Mouse (Mus musculus): ENCODE measurements around the gene Col19a1.

Col19a1 gene

DNA sequence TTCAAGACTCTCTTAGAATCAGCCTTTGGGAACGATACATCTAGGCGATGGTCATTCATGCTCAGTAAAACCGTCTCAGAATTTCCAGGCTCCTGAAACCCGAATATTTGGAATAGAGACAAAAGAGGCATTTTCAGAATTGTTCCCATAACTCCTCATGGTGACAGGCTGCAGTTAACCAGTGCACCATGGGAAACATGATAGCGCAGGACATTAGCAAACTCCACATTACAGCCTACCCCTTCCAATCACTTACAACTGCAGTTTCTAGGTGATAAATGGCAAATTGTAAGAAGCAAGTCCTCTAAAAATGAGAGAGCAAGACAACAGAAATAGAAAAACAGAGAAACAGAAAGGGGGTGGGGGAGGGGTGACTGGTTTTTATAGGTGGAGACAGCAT, 116.6 kb downstream of the Col19a1 start:
- DNase-seq (ENCODE audit: extremely low spot score, low read depth, low spot score) = no peak

GRCm38 (mm10) chr1:24461305-24461887, 125.9 kb downstream of the Col19a1 start:
- DNase-seq (ENCODE audit: extremely low spot score, low read depth, low spot score) = no peak

DNA sequence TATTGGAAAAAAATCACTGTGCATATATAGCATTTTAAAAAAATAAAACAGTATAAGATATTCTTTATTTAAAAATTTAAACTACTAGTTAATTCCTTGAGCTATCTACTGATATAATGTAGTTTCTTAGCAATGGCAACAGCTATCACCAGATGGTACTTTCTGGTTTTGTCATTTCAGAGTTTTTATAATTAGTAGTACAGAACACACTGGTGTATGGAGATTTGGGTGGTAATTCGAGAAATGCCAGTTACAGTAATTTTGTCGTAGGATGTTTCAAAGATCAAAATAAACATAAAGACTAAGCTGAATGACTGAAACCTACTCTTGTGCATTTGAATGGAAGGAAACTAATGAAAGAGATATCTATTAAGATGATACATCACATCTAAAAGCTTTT, 129.3 kb downstream of the Col19a1 start:
- DNase-seq (ENCODE audit: extremely low spot score, low read depth, low spot score) = no peak

- no peak for DNase-seq (ENCODE audit: extremely low spot score, low read depth, low spot score)
Observed at GRCm38 (mm10) chr1:24452572-24453269, 134.6 kb downstream of the Col19a1 start.

DNA sequence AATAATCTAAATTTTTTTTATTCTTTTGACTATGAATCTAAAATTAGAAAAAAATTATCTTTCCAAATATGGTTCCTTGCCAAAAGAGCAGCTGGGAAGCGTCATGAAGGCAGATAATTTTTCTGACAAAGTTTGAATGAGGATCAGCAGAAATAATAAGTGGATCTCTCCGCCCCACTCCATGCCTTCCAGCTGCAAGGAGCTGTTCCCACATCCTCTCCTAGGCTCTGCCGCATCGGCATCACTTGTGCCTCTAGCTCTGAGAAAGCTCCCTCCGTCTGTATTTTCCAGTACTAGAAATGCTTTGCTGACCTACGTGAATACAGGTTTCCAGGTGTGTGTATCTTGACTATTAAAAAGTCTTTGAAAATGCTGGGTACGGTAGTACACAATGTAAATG, 135.1 kb downstream of the Col19a1 start:
- DNase-seq (ENCODE audit: extremely low spot score, low read depth, low spot score) = no peak

GRCm38 (mm10) chr1:24437425-24437824, 149.8 kb downstream of the Col19a1 start:
- no peak for DNase-seq (ENCODE audit: extremely low spot score, low read depth, low spot score)

GRCm38 (mm10) chr1:24428306-24428705, 159.0 kb downstream of the Col19a1 start:
- DNase-seq (ENCODE audit: extremely low spot score, low read depth, low spot score) = no peak

DNA sequence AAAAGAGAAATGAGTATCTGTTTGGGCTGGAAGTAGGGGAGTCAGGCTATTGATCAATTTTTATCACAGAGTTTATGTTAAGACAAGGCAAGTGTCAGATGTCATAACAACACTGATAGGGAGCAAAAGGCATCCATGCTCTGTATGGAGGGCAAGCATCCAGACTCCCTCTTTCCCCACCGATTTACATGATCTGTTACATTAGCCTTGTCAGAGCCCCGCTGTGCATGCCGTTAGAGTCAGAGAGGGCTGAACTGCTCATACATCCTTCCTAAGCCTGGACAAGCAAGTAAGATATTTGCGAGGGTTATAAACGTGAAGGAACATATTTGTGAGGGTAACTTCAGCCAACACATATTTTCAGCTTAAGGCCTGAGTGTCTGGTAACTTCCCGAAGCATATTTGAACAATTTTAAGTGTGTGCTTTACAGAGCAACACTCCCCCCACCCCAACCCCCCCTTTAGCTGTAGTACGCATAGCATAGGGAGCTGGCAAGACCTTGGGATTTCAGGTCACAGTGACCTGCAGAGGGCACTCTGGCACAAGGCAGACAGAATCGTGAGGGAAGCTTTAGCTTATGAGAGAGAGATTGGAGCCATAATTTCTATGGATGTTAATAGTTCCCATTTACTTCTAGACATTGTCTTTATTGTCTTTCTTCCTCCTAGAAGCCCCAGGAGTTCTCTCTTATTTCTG, 209.0 kb downstream of the Col19a1 start:
- DNase-seq (ENCODE audit: extremely low spot score, low read depth, low spot score) = no peak

DNA sequence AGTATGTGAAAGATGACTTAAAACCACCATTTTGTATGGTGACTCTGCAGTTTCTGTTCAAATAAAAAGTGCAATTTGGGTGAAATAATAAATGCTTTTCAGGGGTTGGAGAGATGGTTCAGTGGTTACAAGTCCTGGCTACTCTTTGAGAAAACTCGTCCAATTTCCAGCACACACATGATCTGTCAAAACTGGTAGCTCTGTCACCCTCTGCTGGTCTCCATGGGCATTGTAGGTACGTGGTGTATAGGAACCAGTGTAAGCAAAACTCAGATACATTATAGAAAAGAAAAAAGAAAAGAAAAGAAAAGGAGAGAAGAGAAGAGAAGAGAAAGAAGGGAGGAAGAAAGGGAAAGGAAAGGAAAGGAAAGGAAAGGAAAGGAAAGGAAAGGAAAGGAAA, 212.4 kb downstream of the Col19a1 start:
- no peak for DNase-seq (ENCODE audit: extremely low spot score, low read depth, low spot score)

DNA sequence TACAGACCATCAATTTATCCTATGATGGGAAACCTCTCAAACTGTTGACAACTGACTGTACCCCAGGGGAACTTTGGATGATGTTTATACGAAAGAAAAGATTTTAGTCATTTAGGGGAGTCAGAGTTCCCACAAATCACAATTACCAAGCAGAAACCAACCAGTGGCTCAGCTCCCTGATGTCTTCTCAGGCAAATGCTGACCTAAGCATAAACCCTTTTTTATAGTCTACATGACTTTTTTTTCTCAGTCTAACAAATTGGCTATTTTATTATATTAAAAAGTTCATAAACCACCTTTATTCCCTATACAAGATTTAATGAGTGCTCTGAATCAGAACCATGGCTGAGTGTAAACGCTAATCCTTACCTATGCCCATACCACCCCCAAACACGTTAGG, 213.6 kb downstream of the Col19a1 start:
- DNase-seq (ENCODE audit: extremely low spot score, low read depth, low spot score) = no peak

GRCm38 (mm10) chr1:24372471-24373258, 214.6 kb downstream of the Col19a1 start:
- no peak for DNase-seq (ENCODE audit: extremely low spot score, low read depth, low spot score)

DNA sequence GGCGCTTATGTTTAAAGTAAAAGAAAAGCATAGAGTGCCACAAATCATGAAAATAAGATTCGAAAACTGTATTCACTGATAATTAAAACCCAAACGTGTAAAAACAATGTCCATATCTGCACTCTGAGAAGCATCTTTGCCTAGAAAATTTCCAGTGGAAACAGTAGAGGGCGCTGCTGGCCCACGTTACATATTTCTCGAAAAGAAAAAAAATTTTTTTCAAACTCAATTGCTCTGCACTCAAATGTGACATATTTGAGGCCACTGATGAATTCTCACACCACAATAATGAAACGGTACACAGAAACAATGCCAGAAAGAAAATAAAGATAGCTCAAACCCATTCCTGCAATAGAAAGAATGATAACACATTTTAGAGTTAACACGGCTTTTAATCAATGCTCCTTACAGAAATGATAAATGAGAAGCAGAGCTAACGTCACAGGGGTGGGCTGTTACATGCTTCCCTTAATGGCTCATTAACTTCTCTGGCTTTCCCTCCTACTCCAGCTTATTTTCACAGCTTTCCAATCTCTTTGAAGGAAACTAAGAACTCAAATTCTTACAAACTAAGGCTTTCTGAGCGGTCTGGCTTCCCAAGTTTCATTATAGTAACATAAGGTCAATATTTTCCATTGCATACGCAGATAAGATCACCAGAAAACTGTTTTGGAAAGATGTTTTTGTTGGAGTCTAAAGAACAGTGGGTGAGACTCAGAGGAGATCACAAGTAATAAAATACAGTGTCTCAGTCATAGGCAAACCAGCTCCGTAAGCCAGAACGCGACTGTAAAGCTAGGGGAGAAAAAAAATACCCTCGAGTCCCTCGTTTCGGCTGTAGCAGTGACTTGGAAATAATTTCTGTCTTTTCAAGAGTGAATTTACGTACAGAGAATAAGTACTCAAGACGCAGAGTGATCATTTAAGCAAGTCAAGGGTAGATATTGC, 219.4 kb downstream of the Col19a1 start:
- DNase-seq (ENCODE audit: extremely low spot score, low read depth, low spot score) = no peak

DNA sequence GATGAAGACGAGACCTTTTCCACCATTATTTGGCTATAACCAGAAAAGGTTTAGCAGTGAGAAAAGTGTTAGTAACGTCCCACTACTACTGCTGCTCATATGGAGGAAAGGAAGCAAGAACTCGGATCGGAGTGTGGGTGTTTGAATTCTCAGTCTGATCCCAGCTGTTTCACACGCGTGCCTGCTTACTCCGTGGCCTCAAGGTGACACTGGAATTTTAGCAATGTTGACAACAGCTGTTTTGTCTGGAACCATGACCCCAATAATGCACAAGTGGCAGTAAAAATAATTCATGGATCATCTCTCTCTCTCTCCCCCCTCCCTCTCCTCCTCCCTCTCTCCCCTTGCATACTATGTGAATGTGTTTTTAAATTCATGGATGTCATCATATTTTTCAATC, 222.5 kb downstream of the Col19a1 start:
- no peak for DNase-seq (ENCODE audit: extremely low spot score, low read depth, low spot score)

DNA sequence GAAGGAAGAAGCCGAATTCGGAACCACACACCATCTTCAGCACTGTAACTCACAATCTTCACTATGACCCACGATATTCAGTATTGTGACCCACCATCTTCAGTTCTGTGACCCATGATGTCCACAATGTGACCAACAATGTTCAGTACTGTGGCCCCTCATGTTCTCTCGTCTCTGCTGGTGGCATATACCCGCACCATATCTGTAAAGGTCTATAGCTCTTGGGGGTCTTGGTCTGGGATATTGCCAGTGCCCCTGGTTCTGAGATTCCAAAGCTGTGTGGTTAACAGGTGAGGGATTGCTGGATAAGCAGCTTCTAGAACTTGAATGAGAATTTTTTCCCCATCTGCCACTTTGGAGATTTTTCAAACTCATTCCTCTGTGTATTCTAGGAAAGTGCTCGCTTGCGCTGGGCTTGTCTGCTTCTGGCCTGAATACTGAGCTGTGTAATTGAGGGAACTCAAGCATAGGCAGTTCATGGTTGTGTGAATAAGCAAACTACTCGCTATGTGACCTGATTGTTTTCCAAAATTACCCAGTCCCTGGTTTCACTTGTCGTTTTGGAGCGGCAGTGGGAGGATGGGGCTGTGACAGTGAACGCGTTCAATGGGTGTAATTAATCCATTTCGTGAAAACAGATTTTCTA, 225.2 kb downstream of the Col19a1 start:
- DNase-seq (ENCODE audit: extremely low spot score, low read depth, low spot score) = no peak

DNA sequence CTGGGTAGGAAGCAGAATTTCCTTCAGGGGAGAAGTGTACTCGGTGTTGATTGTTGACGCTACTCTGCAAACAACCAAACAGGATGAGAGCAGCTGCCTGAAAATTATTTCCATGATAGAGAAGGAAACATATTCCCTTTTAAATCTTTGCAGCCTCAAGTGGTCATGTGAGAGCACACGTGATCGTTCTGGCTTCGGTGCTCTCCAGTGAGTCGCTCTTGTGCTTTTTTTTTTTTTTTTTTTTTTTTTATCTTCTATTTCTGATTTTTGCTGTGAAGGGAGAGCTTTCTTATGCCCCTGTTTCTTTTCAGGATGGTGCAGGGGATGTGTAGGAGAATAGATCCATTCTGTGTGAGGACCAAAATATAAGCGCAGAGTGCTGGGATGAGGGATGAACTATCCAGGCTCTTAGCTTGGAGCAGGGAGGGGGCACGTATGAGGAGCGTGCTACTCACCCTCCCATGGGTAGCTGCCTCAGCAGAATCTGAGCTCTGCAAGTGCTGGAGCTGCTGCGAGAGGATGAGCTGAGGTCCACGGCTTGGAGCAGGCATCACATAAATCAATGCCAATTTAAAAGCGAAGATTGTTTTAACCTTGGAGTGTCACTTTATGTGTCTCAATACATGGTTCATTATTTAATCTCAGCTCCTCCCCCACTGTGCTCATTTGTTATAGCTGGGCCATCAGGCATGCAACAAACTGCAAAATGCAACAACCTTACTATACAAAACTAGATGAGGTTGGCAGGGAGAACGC, 237.6 kb downstream of the Col19a1 start:
- DNase-seq (ENCODE audit: extremely low spot score, low read depth, low spot score) = no peak

GRCm38 (mm10) chr1:24347621-24348160, 239.6 kb downstream of the Col19a1 start:
- DNase-seq (ENCODE audit: extremely low spot score, low read depth, low spot score) = no peak

DNA sequence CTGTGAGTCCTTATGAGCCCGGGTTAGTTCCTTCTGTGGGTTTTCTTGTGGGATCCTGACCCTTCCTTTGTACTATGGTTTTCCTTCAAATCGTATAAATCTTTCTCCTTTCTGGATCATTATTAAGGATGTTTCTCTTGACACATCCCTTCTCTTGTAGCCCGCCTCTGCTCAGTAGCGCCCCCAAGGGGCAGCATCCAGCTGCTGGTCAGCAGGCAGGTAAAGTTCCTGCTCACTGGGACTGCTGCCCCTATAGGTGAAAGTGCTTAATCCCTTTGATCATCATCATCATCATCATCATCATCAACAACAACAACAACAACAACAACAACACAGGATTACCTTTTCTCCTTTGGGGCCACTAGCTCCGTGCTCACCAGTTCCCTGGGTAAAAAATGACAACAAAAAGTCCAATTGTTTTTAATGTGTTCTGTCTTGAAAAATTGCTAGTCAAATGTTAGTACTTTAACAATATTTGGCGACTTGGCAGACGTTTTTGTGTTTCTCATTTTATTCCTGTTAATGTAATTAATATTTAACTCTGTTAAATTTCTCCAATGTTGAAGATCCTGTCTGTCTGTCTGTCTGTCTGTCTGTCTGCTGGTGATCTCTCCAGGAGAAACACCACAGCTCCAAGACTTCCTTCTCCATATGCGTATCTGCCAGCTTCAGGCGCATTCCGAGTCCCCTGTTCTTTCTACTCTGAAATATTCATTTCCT, 249.6 kb downstream of the Col19a1 start:
- no peak for DNase-seq (ENCODE audit: extremely low spot score, low read depth, low spot score)

GRCm38 (mm10) chr1:24336051-24336450, 251.2 kb downstream of the Col19a1 start:
- DNase-seq (ENCODE audit: extremely low spot score, low read depth, low spot score) = no peak

Data from hindlimb bud, embryonic 11.5 days (tissue).